Mouse (Mus musculus) liver, postnatal 0 days (tissue): ENCODE measurements around the gene Sp7.

Source experiments
- CTCF ChIP-seq: sonication (generic); IDR thresholded peaks from 2 replicates; pipeline ENCODE4 v1.5.1; 2016; ENCODE audit warnings: antibody characterized with exemption, low read depth
- EP300 ChIP-seq: IDR thresholded peaks from 2 replicates; pipeline ENCODE4 v1.6.1; 2016; ENCODE audit warnings: antibody characterized with exemption, low read depth, mild to moderate bottlenecking

- TF ChIP-seq CTCF: no peak
- TF ChIP-seq EP300: no peak
Measured at GRCm38 (mm10) chr15:102366733-102367344, at the start of gene Sp7.
